Mouse (Mus musculus): Measurements from ENCODE around the gene N4bp3.
"Not testable (repeated sequence)": the region's sequence is repeated elsewhere in the genome, so short reads cannot be mapped to it uniquely, and the experiment has no call there.

N4bp3 gene

DNA sequence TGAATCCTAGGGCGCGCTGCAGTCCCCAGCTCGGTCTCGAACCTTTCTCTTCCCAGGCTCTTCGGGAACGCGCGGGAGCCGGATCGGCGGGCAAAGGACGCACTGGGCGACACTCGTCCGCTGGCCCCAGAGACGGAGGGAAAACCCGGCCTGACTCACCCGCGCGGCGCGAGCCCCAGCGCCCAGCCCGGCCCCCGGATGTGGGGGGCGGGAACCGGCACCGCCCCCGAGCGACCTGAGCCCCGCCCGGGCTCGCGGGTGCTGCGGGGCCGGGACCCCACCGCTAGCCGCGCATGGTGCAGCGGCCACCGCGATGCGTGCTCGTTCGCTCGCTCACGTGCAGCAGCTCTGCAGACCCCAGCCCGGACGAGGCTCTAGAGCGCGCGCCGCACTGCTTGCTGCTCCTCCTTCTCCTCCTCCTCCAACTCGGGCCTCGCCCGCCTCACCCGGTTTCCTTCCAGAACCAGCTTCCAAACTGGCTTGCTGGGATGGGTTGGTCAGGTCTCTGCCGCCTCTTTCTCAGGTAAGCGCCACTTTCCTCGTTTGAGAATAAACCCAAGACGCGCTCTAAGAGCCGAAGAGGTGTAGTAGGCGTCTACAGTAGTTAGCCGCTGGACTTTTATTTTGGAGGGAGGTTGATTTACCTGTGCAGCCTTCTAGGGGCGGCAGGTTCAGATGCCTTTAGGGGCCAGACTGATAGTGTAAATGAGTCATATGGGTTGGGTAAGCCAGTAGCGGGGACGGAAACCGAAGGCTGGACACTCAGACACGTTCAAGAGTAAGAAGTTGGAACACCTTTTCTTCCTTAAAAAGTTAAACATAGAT lies at the start of gene N4bp3, which contains the start of gene D930048N14Rik:
TSS of gene N4bp3 (minus strand) at position 152 of the 825 bp plus-strand sequence.
TSS of gene D930048N14Rik (plus strand) at position 264 of the 825 bp plus-strand sequence.
- DNase-seq (ENCODE audit: low read depth), result peak; percentile 71

DNA sequence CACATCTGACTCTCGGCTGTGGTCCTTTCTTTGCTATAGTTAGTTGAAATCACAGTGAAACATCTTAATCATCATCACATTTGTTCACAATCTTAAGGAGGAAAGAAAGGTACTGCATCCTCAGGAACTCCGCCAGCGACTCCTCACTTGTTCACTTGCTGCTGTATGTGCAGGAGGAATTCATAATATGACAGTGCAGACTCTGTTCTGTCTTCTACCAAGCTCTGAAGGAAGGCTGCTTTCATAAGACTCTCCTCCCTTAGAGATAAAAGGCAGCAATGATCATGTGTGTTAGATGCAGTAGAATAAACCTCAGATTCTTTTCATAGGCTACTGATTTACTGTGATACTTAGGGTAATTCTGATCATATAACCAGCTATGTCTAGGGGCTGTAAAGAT lies 44.3 kb upstream of the N4bp3 start:
- DNase-seq (ENCODE audit: low read depth), result no peak

DNA sequence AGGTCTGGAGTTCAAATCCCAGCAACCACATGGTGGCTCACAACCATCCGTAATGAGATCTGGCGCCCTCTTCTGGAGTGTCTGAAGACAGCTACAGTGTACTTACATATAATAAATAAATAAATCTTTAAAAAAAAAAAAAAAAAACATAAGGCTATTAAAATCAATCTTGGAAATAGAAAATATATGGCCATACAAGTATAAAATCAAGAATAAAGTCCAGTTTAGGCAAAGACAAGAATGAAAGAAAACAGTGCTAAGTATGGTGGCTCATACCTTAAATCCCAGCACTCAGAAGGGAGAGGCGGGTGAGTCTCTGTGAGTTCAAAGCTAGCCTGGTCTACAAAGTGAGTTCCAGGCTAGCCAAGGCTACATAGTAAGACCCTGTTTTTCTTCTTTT lies 40.0 kb upstream of the N4bp3 start:
- DNase-seq (ENCODE audit: low read depth), result not testable (repeated sequence)

DNA sequence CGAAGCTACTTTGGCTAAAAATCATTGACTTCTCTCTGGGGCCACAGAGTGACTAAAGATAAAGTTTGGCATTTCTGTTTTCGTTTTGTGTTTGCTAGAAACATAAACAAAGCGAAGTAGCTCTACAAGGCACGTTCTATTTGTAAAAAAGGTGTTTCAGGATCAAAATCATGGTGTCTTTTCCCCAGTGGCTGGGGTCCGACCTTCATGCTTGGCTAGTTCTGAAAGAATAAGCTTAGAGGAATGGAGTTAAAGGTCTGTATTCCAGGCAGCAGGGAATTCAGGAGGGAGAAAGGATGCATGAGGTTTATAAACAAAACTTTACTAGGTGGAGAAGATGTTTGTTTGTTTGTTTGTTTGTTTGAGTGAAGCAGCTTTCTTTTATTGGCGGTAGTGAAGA lies 38.7 kb upstream of the N4bp3 start:
- no peak for DNase-seq (ENCODE audit: low read depth)

DNA sequence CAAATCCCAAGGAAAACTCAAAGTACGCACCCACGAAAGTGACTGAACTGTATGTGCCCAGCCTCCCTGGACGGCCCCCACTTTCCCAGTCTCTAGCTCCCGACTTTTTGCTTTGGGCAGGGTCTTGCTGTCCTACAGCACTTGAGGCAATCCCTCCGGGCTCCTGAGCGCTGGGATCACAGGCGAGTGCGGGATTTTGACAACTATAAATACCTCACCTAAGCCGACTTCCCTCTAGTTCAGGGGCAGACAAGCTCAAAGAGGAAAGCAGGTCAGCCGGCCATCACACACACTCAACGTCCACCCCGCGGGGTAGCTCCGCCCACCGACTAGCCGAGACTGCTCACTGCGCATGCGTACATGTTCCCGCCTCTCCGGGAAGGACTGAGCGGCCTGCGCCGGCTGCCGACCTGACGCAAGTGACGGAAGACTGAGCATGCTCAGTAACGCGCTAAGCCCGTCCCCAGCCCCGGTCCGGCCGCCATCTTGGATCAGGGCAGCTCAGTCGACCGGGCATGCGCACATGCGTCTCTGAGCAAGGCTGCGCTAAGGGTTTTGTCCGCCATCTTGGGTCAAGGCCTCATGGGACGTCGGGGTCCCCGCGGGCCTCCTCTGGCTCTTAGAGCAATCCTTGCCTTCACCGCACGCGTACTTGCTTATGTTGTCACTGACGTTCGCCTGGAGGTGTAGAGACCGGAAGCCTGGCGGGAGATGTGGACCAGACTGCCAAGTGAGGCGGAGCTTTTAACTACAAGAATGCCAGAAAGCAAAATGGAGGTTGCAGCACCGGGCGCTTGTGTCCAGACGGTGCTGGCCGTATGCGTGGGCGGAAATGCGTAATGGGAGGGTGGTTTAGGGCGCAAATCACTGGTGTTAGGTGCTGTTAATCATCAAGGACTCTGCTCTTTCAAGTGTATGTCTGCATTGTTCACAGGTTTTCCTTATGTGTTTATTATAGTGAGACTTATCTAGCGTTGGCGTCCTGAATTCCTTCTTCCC lies 38.0 kb upstream of the N4bp3 start, which contains the start of gene 0610009B22Rik:
TSS of gene 0610009B22Rik (minus strand) at position 545 of the 999 bp plus-strand sequence.
- DNase-seq (ENCODE audit: low read depth), result peak; percentile 100

DNA sequence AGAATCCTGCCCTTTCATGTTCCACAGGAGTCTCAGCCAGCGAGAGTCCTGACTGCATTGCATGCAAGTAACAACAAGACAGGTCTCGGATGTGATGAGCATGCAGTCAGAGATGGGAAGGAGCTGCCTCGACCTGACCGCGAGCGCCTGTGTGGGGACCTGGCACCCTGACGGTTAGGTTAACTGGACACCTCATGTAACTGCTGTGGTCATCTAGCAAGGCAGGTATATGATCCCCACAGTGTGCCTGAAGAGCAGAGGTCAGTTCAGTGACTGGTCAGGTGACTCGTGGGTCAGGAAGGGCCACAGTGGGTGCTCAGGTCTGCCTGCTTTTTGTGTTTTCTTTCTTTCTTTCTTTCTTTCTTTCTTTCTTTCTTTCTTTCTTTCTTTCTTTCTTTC lies 31.3 kb upstream of the N4bp3 start:
- DNase-seq (ENCODE audit: low read depth), result no peak

DNA sequence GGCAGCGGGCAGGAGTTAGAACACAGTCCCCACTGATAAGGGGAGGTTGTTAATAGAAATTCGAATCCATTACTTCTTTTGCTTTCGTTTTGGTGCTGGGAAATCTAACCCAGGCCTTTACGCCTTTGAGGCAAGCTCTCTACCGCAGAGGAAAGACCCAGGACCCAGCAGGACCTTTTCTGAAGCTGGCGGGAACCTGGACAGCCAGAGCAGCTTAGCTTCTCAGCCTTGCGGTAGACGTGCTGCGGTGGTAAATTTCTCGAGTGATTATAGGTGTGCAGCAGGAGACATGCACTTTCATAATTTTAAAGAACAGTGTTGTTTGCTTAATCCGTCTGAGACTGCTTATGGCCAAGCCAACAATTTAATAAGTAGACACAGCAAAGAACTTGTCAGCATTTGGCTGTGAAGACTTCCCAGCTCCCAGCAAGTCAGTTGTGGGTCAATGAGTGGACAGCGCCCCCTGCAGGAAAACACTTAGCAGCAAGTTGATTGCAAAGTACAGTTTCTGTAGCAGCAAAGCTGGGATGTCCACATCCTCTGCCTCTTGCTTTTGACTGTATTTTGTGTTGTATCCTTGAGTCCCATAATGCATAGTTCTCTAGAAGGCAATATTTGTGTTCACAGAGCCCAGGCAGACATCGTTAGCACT lies 30.8 kb upstream of the N4bp3 start:
- DNase-seq (ENCODE audit: low read depth), result peak; percentile 94

DNA sequence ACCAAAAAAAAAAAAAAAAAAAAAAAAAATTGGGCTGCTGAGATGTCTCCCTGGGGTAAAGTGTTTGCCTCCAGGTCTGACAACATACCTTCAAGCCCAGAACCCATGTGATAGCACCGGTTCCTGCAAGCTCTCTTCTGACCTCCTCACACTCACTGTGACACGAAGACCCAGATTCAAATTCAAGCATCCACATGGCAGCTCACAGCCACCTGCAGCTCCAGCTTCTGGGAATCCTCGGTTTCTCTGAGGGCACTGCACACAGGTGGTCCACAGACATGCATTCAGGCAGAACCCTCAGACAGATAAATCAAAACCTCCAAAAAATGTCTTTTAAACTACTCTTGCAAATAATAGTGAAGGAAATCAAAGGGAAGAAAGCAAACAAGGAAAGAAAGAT lies 28.8 kb upstream of the N4bp3 start:
- no peak for DNase-seq (ENCODE audit: low read depth)

DNA sequence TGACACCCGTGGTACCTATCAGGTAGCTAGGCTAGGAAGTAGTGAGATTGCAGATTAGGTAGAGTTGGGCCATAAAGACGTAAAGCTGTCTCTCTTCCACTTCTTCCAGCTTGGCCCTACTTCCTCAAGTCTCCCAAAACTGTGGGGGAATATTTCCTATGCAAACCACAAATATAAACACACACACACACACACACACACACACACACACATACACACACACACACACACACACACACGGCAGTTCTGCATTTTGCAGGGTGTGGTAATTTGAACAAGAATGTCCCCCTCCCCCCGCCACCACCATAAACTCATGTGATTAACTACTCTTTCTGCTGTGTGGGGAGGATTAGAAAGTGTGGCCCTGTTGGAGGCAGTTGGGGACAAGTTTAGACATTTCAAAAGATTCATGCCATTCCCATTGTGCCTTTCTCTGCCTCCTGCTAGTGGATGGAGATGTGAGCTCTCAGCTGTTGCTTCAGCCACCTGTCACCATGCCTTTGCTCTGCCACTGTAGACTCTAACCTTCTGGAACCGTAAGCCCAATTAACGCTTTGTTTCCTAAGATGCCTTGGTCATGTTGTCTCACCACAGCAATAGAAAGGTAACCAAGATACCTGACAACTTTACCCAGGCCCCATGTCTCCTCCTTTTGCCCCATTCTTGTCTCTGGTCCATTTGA lies 27.2 kb upstream of the N4bp3 start:
- DNase-seq (ENCODE audit: low read depth), result no peak

DNA sequence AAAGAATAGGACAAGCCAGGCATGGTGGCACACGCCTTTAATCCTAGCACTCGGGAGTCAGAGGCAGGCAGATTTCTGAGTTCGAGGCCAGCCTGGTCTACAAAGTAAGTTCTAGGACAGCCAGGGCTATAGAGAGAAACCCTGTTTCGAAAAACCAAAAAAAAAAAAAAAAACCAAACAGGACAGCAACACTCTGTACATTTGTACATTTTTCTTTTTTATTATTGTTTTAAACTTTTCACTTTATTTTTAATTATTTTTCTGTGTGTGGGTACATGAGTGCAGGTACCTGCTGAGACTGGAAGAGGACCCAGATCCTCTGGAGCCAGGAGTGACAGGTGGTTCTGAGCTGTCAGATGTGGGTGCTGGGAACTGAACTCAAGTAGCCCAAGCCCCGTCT lies 24.7 kb upstream of the N4bp3 start:
- DNase-seq (ENCODE audit: low read depth), result no peak

DNA sequence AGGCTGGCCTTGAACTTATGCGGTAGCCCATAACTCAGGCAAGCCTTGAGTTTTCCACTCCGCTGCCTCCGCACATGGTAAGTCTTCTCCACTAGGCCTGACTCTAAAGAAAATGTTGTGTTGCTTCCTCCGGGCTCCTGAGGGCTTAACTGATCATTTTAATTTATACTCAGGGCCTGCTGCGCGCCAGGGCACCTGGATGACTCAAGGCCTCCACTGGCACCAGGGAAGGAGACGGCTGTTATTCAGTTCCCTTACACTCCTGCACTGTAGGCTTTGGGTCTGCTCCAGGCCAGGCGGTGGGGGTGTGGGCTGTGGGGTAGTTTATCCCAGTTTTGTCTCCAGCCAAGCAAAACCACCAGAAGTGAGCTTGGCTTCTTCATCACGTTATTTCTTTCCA lies 22.6 kb upstream of the N4bp3 start:
- DNase-seq (ENCODE audit: low read depth), result no peak

DNA sequence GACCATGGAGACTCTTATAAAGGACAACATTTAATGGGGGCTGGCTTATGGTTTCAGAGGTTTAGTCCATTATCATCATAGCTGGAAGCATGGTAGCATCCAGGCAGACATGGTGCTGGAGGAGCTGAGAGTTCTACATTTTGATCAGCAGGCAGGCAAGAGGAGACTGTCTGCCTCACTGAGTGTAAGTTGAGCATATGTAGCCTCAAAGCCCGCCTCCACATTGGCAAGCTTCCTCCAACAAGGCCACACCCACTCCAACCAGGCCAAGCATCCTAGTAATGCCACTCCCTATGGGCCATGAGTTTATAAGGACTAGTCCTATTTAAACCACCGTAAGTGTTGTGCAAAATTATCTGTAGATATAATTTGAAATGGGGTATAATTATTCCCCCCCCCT lies 20.7 kb upstream of the N4bp3 start:
- DNase-seq (ENCODE audit: low read depth), result no peak

DNA sequence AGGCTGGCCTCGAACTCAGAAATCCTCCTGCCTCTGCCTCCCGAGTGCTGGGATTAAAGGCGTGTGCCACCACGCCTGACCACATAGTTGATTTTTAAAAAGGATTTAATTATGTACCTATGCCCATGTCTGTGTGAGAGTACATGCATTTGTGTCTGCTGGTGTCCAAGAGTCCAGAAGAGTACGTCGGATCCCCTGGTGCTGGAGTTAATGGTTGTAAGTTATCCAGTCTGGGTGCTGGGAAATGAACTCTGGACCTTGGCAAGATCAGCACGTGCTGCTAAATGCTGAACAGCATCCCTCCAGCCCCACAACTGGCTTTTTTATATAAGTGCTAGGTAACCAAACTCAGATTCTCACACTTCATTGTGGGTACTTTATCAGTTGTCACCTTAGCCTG lies 20.2 kb upstream of the N4bp3 start:
- DNase-seq (ENCODE audit: low read depth), result no peak

DNA sequence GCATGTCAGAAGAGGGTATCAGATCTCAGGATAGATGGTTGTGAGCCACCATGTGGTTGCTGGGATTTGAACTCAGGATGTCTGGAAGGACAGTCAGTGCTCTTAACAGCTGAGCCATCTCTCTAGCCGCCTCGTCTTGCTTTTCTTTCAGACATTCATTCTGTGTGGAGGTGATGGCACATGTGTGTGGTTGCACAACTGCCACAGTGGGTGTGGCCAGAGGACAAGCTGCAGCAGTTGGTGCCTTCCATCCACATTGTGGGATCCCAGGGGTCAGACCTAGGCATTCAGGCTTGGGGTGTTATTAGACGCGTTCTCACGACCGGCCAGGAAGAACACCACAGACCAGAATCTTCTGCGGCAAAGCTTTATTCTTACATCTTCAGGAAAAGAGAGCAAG lies 14.1 kb upstream of the N4bp3 start:
- not testable (repeated sequence) for DNase-seq (ENCODE audit: low read depth)

DNA sequence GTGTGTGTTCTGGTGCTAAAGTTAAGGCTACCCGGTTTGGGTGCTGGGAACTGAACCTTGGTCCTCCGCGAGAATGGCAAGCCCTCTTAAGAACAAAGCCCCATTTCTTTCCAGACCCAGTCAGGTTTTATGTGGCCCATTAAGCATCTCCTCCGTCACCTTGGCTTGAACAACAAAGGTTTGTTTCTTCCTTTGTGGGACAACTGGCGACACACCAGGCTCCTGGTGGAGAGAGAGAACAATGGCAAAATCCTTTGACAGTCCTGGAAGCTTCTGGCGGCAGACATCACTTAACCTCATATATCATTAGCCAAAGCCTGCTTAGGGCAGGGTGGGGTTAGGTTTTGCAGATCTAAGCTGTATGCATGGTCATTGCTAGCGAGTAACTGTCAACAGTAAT lies 12.0 kb upstream of the N4bp3 start:
- no peak for DNase-seq (ENCODE audit: low read depth)

DNA sequence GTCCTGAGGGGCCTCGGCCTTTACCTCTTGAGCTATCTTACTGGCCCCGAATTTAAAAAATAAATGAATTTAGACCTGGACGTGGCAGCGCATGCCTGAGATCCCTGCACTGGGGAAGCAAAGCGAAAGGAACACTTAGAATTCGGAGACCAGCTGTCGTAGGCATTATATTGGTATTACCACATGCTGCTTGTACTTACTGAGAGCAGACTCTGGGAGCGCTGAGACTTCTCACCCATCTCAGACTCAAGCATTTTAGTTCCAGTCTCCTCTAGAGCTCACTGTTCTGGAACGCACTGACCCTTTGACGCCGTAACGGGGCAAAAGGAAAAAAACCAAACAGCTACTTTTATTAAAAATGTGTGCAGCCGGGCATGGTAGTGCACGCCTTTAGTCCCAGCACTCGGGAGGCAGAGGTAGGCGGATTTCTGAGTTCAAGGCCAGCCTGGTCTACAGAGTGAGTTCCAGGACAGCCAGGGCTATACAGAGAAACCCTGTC lies 11.3 kb upstream of the N4bp3 start:
- no peak for DNase-seq (ENCODE audit: low read depth)

DNA sequence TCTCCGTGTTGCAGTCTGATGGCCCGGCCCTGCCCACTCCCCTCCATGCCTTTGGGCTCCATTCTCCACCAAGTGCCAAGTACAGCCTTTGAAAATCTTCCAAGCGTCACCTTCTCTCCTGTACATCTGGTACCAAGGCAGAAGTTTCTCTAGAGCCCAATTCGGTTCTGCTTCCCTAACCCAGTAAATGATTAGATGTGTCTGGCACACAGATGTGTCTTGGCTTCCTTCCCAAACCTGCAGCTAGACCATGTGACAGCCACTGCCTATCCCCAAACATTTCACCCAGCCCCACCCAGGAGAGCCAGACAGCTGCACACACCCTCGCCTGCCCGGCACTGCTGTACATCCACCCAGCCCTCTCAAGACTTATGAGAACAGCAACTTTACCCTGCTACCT lies 8.1 kb upstream of the N4bp3 start:
- no peak for DNase-seq (ENCODE audit: low read depth)

DNA sequence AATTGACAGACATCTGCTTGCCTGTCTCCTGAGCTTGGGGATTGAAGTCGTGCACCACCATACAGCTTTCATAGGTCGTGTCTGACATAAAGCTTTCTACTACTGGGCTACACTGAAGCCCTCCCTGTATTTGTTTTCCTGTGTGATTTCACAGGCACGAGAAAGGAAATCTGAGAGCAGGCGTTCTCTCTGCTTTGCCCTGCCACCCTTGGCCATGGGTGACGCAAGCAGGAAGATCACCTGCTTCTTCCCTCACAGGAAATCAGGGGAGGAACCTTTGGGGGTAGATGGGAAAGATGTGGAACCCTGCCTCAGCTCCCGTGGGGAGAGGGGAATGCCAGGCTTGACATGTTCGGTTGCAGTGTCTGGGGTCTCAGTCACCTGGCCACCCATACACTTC lies 7.6 kb upstream of the N4bp3 start:
- no peak for DNase-seq (ENCODE audit: low read depth)

DNA sequence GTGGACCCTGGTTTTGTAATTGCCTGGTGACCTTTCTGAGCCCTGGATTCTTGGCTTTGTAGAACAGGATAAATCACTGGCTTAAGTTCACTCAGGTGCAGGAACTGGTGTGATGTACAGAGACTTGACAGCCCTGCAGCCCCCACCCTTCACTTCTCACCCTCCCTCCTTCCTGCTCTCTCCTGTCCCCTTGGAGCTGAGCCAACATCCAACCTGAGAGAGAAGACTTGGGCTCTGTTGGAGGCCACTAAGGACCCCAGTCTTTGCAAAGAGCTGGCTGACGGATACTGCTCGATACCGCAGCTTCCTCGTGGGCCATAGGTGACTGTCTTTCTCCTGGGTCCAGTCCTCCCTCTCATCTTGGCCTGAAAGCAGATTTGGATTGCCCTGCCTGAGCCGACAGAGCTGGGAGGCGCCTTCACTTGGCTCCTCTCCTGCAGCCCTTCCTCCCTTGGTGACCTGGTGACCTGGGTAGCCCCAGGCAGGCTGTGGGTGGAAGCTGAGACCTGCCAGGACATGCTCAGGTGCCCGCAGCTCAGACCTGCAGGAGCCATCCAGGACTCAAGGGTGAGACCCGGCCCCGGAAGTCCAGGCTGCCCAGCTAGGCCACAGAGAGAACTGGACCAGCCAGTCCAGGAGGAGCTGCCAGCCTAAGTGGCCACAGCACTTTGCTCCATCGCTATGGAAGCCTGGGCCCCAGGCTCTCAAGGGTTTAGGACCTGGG lies 6.3 kb upstream of the N4bp3 start:
- no peak for DNase-seq (ENCODE audit: low read depth)

DNA sequence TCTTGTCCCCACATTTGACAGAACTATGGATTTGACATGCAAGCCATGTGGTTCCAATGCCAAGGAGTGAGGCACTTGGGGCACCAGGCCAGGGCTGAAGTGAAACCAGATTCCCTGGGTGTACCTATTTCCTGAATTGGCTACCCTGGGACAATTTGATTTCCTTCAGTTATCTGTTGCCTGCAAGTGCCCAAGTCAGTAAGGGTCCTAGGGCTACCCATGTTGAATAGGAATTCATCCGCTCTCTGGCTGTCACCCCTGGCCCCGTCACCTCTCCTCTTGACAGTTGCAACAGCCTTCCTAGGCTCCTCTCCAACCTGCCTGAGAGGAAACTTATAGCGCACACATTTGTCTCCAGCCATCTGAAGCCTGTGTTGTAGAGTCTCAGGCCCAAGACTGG lies 4.2 kb upstream of the N4bp3 start:
- DNase-seq (ENCODE audit: low read depth), result no peak

DNA sequence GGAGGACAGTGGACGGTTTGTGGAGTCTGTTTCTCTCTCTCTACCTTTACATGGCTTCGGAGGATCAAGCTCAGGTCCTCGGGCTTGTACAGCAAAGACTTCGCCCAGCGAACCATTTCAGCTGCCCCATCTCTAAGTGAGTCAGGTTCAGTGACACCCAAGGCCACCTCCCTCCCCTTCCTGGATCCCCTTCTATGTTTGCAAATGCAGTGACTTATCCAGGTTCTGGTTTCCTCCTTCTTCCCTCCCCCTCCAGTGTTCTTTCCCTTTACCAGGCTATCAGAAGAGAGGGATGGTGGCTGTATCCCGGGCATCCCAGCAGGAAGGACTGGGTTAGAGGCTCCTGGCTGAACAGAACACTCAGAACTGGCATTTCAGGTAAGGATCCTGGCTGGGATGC lies 3.1 kb upstream of the N4bp3 start:
- no peak for DNase-seq (ENCODE audit: low read depth)
